Mouse (Mus musculus) heart, embryonic 11.5 days (tissue): ENCODE measurements around the gene Usp31. TPM values are rescaled to one million over a fixed set of nuclear protein-coding genes. Genes with fewer than 3 reads are reported as not detected.

Experiments
- ATAC-seq: fragments of 200-750 bp; cut with Nextera tagmentation; replicated peaks from 2 replicates; pipeline ENCODE4 v1.8.0; 2017; ENCODE audit warnings: moderate library complexity; ENCODE audit not compliant: insufficient number of reproducible peaks, low FRiP score, low TSS enrichment
- H3K27ac ChIP-seq: fragments of 300-500 bp; sonication (generic); 2 replicates; pipeline ENCODE4 v1.5.1; 2014; ENCODE audit warnings: mild to moderate bottlenecking, low read depth, low read length
- H3K27me3 ChIP-seq: fragments of 300-500 bp; sonication (generic); 2 replicates; pipeline ENCODE4 v1.6.1; 2014; ENCODE audit warnings: mild to moderate bottlenecking, low read length, mixed read lengths; ENCODE audit not compliant: control insufficient read depth, insufficient read depth
- H3K36me3 ChIP-seq: fragments of 300-500 bp; sonication (generic); 2 replicates; pipeline ENCODE4 v1.6.1; 2014; ENCODE audit warnings: mild to moderate bottlenecking, low read length, moderate library complexity, mixed read lengths; ENCODE audit not compliant: control insufficient read depth, insufficient read depth
- H3K4me1 ChIP-seq: fragments of 300-500 bp; sonication (generic); 2 replicates; pipeline ENCODE4 v1.6.1; 2014; ENCODE audit warnings: low read length; ENCODE audit not compliant: control insufficient read depth, insufficient read depth
- H3K4me2 ChIP-seq: fragments of 300-500 bp; sonication (generic); 2 replicates; pipeline ENCODE4 v1.6.1; 2014; ENCODE audit warnings: mild to moderate bottlenecking, moderate library complexity
- H3K4me3 ChIP-seq: fragments of 300-500 bp; sonication (generic); 2 replicates; pipeline ENCODE4 v1.5.1; 2014; ENCODE audit warnings: low read depth, low read length
- H3K9ac ChIP-seq: fragments of 300-500 bp; sonication (generic); 2 replicates; pipeline ENCODE4 v1.6.1; 2014; ENCODE audit warnings: mild to moderate bottlenecking, low read depth, low read length, moderate library complexity
- H3K9me3 ChIP-seq: fragments of 300-500 bp; sonication (generic); replicated peaks from 2 replicates; pipeline ENCODE4 v1.6.1; 2016; ENCODE audit warnings: low read length; ENCODE audit not compliant: control insufficient read depth
- WGBS: fragments of 180-500 bp; shearing (Covaris S2); extraction: QIAGEN DNeasy Blood & Tissue Kit; methylation state at CpG from one replicate; pipeline ENCODE4 v1.1.7; 2014; ENCODE audit not compliant: insufficient replicate concordance; 5-methylcytosine and 5-hydroxymethylcytosine counted together
- polyA plus RNA-seq: library from polyadenylated mRNA; unstranded; fragments of >200 nt; fragmentation: Nextera tagmentation; extraction: Ambion mirVana; gene quantifications from 2 replicates; pipeline ENCODE4 v1.2.1, GENCODE M21; 2014

The Usp31 gene
- polyA plus RNA-seq, 1 experiment from 2014 or later, result 2.6 TPM

GRCm38 (mm10) chr7:121640998-121641762 lies 65.9 kb downstream of the Usp31 start:
- H3K9ac ChIP-seq, result no peak overlapping the region
- no peaks in the 10 kb centered on the region for H3K9me3 ChIP-seq
- H3K4me3 ChIP-seq, result no peak overlapping the region
- WGBS, result 61% methylated on average over 12 of the region's 12 CpGs
- no peak for ATAC-seq
- no peak overlapping the region for H3K27ac ChIP-seq
- no peaks in the 10 kb centered on the region for H3K27me3 ChIP-seq
- no peak overlapping the region for H3K4me2 ChIP-seq
- H3K4me1 ChIP-seq, result peaks cover 10% of the 10 kb centered on the region; the same call in 1 of the 2 replicates
- no peaks in the 10 kb centered on the region for H3K36me3 ChIP-seq

GRCm38 (mm10) chr7:121636732-121637131 lies 70.3 kb downstream of the Usp31 start:
- Histone ChIP-seq H3K9me3 (no peaks in the 10 kb centered on the region), H3K27me3 (no peaks in the 10 kb centered on the region), H3K36me3 (no peaks in the 10 kb centered on the region), H3K4me2 (no peak overlapping the region), H3K4me1 (peaks cover 10% of the 10 kb centered on the region; the same call in 1 of the 2 replicates), H3K4me3 (no peak overlapping the region), H3K9ac (no peak overlapping the region), H3K27ac (no peak overlapping the region)
- ATAC-seq, result no peak
- WGBS, result 84% methylated on average over 5 of the region's 5 CpGs

- Histone ChIP-seq H3K27ac (no peak overlapping the region), H3K9ac (no peak overlapping the region), H3K36me3 (no peaks in the 10 kb centered on the region), H3K4me3 (no peak overlapping the region), H3K4me1 (peaks cover 5% of the 10 kb centered on the region; the same call in 1 of the 2 replicates), H3K27me3 (no peaks in the 10 kb centered on the region), H3K4me2 (no peak overlapping the region), H3K9me3 (no peaks in the 10 kb centered on the region)
- ATAC-seq, result no peak
- 66% methylated on average over 3 of the region's 3 CpGs for WGBS
These were observed 72.8 kb downstream of the Usp31 start for GRCm38 (mm10) chr7:121634236-121634635.

- Histone ChIP-seq H3K27me3 (no peaks in the 10 kb centered on the region), H3K4me3 (no peak overlapping the region), H3K27ac (no peak overlapping the region), H3K9me3 (no peaks in the 10 kb centered on the region), H3K36me3 (no peaks in the 10 kb centered on the region), H3K9ac (no peak overlapping the region), H3K4me2 (no peak overlapping the region), H3K4me1 (no peaks in the 10 kb centered on the region)
- 72% methylated on average over 9 of the region's 9 CpGs for WGBS
- ATAC-seq, result no peak
These were observed 84.1 kb downstream of the Usp31 start for GRCm38 (mm10) chr7:121622835-121623420.

GRCm38 (mm10) chr7:121622433-121622832 lies 84.6 kb downstream of the Usp31 start:
- Histone ChIP-seq H3K9ac (no peak overlapping the region), H3K27me3 (no peaks in the 10 kb centered on the region), H3K36me3 (no peaks in the 10 kb centered on the region), H3K4me1 (no peaks in the 10 kb centered on the region), H3K27ac (no peak overlapping the region), H3K4me3 (no peak overlapping the region), H3K9me3 (no peaks in the 10 kb centered on the region), H3K4me2 (no peak overlapping the region)
- ATAC-seq, result no peak
- 68% methylated on average over 6 of the region's 6 CpGs for WGBS

- 40% methylated on average over 4 of the region's 4 CpGs for WGBS
- Histone ChIP-seq H3K4me3 (no peak overlapping the region), H3K4me1 (no peaks in the 10 kb centered on the region), H3K36me3 (no peaks in the 10 kb centered on the region), H3K4me2 (no peak overlapping the region), H3K27ac (no peak overlapping the region), H3K27me3 (no peaks in the 10 kb centered on the region), H3K9me3 (no peaks in the 10 kb centered on the region), H3K9ac (no peak overlapping the region)
- no peak for ATAC-seq
These were observed 105.4 kb downstream of the Usp31 start for GRCm38 (mm10) chr7:121601697-121602096.

- 68% methylated on average over 3 of the region's 3 CpGs for WGBS
- Histone ChIP-seq H3K9ac (no peak overlapping the region), H3K9me3 (no peaks in the 10 kb centered on the region), H3K4me3 (no peak overlapping the region), H3K27me3 (no peaks in the 10 kb centered on the region), H3K36me3 (no peaks in the 10 kb centered on the region), H3K27ac (no peak overlapping the region), H3K4me2 (no peak overlapping the region), H3K4me1 (no peaks in the 10 kb centered on the region)
- no peak for ATAC-seq
These were observed 110.7 kb downstream of the Usp31 start for GRCm38 (mm10) chr7:121596401-121596800.

GRCm38 (mm10) chr7:121595496-121595895 lies 111.6 kb downstream of the Usp31 start:
- no peaks in the 10 kb centered on the region for H3K36me3 ChIP-seq

GRCm38 (mm10) chr7:121595085-121595484 lies 112.0 kb downstream of the Usp31 start:
- H3K9me3 ChIP-seq, result no peaks in the 10 kb centered on the region
- no peaks in the 10 kb centered on the region for H3K36me3 ChIP-seq
- no peak overlapping the region for H3K9ac ChIP-seq
- no peaks in the 10 kb centered on the region for H3K27me3 ChIP-seq
- no peak for ATAC-seq
- H3K27ac ChIP-seq, result no peak overlapping the region
- WGBS, result 68% methylated on average over 5 of the region's 5 CpGs
- no peak overlapping the region for H3K4me2 ChIP-seq
- H3K4me1 ChIP-seq, result no peaks in the 10 kb centered on the region
- H3K4me3 ChIP-seq, result no peak overlapping the region

More at GRCm38 (mm10) chr7:121595496-121595895, 111.6 kb downstream of the Usp31 start:
- no peak overlapping the region for H3K4me3 ChIP-seq
- ATAC-seq, result no peak
- no peak overlapping the region for H3K4me2 ChIP-seq
- no peak overlapping the region for H3K9ac ChIP-seq
- no peaks in the 10 kb centered on the region for H3K9me3 ChIP-seq
- no peaks in the 10 kb centered on the region for H3K4me1 ChIP-seq
- H3K27me3 ChIP-seq, result no peaks in the 10 kb centered on the region
- 61% methylated on average over 4 of the region's 4 CpGs for WGBS
- H3K27ac ChIP-seq, result no peak overlapping the region
